Mouse (Mus musculus): ENCODE results near the gene Fbxw8.

Fbxw8 gene

GRCm38 (mm10) chr5:118034632-118035031 is 120.6 kb downstream of the Fbxw8 start:
- in situ Hi-C loops (cut with MboI; ENCODE audit: low pct_unique_long_range_greater_than_20kb in 1 of 2, low sequenced_read_pairs in 2 of 2, unreplicated experiment in 1 of 2): no loop called here

GRCm38 (mm10) chr5:118033740-118034139 is 121.5 kb downstream of the Fbxw8 start:
- in situ Hi-C loops (cut with MboI; ENCODE audit: low pct_unique_long_range_greater_than_20kb in 1 of 2, low sequenced_read_pairs in 2 of 2, unreplicated experiment in 1 of 2): no loop called here

- in situ Hi-C loops (cut with MboI; ENCODE audit: low pct_unique_long_range_greater_than_20kb in 1 of 2, low sequenced_read_pairs in 2 of 2, unreplicated experiment in 1 of 2): no loop called here
These were observed 121.9 kb downstream of the Fbxw8 start for GRCm38 (mm10) chr5:118033328-118033727.

- in situ Hi-C loops (cut with MboI; ENCODE audit: low pct_unique_long_range_greater_than_20kb in 1 of 2, low sequenced_read_pairs in 2 of 2, unreplicated experiment in 1 of 2): no loop called here
These were observed 123.8 kb downstream of the Fbxw8 start for GRCm38 (mm10) chr5:118031508-118031907.

GRCm38 (mm10) chr5:118031059-118031458 is 124.2 kb downstream of the Fbxw8 start:
- in situ Hi-C loops (cut with MboI; ENCODE audit: low pct_unique_long_range_greater_than_20kb in 1 of 2, low sequenced_read_pairs in 2 of 2, unreplicated experiment in 1 of 2): no loop called here

GRCm38 (mm10) chr5:118030022-118030675 is 125.1 kb downstream of the Fbxw8 start:
- in situ Hi-C loops (cut with MboI; ENCODE audit: low pct_unique_long_range_greater_than_20kb in 1 of 2, low sequenced_read_pairs in 2 of 2, unreplicated experiment in 1 of 2): no loop called here

GRCm38 (mm10) chr5:118029420-118029819 is 125.8 kb downstream of the Fbxw8 start:
- in situ Hi-C loops (cut with MboI; ENCODE audit: low pct_unique_long_range_greater_than_20kb in 1 of 2, low sequenced_read_pairs in 2 of 2, unreplicated experiment in 1 of 2): no loop called here

- in situ Hi-C loops (cut with MboI; ENCODE audit: low pct_unique_long_range_greater_than_20kb in 1 of 2, low sequenced_read_pairs in 2 of 2, unreplicated experiment in 1 of 2): no loop called here
These were observed 126.2 kb downstream of the Fbxw8 start for GRCm38 (mm10) chr5:118029035-118029408.

GRCm38 (mm10) chr5:118028191-118029034 is 126.9 kb downstream of the Fbxw8 start:
- in situ Hi-C loops (cut with MboI; ENCODE audit: low pct_unique_long_range_greater_than_20kb in 1 of 2, low sequenced_read_pairs in 2 of 2, unreplicated experiment in 1 of 2): no loop called here

GRCm38 (mm10) chr5:118027698-118028190 is 127.5 kb downstream of the Fbxw8 start, which contains the start of gene Tesc:
TSS of gene Tesc (plus strand) at chr5:118027743.
- in situ Hi-C loops (cut with MboI; ENCODE audit: low pct_unique_long_range_greater_than_20kb in 1 of 2, low sequenced_read_pairs in 2 of 2, unreplicated experiment in 1 of 2): no loop called here

GRCm38 (mm10) chr5:118027101-118027697 is 128.1 kb downstream of the Fbxw8 start:
- in situ Hi-C loops (cut with MboI; ENCODE audit: low pct_unique_long_range_greater_than_20kb in 1 of 2, low sequenced_read_pairs in 2 of 2, unreplicated experiment in 1 of 2): no loop called here

GRCm38 (mm10) chr5:118026343-118026742 is 128.9 kb downstream of the Fbxw8 start:
- in situ Hi-C loops (cut with MboI; ENCODE audit: low pct_unique_long_range_greater_than_20kb in 1 of 2, low sequenced_read_pairs in 2 of 2, unreplicated experiment in 1 of 2): no loop called here

GRCm38 (mm10) chr5:118025880-118026279 is 129.4 kb downstream of the Fbxw8 start:
- in situ Hi-C loops (cut with MboI; ENCODE audit: low pct_unique_long_range_greater_than_20kb in 1 of 2, low sequenced_read_pairs in 2 of 2, unreplicated experiment in 1 of 2): no loop called here

GRCm38 (mm10) chr5:118023053-118023452 is 132.2 kb downstream of the Fbxw8 start:
- in situ Hi-C loops (cut with MboI; ENCODE audit: low pct_unique_long_range_greater_than_20kb in 1 of 2, low sequenced_read_pairs in 2 of 2, unreplicated experiment in 1 of 2): no loop called here

- in situ Hi-C loops (cut with MboI; ENCODE audit: low pct_unique_long_range_greater_than_20kb in 1 of 2, low sequenced_read_pairs in 2 of 2, unreplicated experiment in 1 of 2): no loop called here
These were observed 135.4 kb downstream of the Fbxw8 start for GRCm38 (mm10) chr5:118019905-118020304.

GRCm38 (mm10) chr5:118017527-118017926 is 137.7 kb downstream of the Fbxw8 start:
- in situ Hi-C loops (cut with MboI; ENCODE audit: low pct_unique_long_range_greater_than_20kb in 1 of 2, low sequenced_read_pairs in 2 of 2, unreplicated experiment in 1 of 2): no loop called here

GRCm38 (mm10) chr5:118015669-118016068 is 139.6 kb downstream of the Fbxw8 start:
- in situ Hi-C loops (cut with MboI; ENCODE audit: low pct_unique_long_range_greater_than_20kb in 1 of 2, low sequenced_read_pairs in 2 of 2, unreplicated experiment in 1 of 2): no loop called here

- in situ Hi-C loops (cut with MboI; ENCODE audit: low pct_unique_long_range_greater_than_20kb in 1 of 2, low sequenced_read_pairs in 2 of 2, unreplicated experiment in 1 of 2): no loop called here
These were observed 140.2 kb downstream of the Fbxw8 start for GRCm38 (mm10) chr5:118015028-118015427.

Measured in mouse embryonic stem cell (cell line).